Mouse (Mus musculus) lung, adult 2 months (tissue): ENCODE measurements at regions not wholly inside any gene's neighbourhood (a gene's known extent, or its start where the extent isn't known, plus 50 kb on each side); places are given as distances from the start of the nearest gene placed in this dataset.

ENCODE experiments used
- CTCF ChIP-seq: fragments of 200-500 bp; IDR thresholded peaks from 2 replicates; pipeline ENCODE4 v1.5.1; 2011; ENCODE audit warnings: mild to moderate bottlenecking, low read length, control low read depth; ENCODE audit not compliant: insufficient read depth
- POLR2A ChIP-seq: fragments of 200-500 bp; IDR thresholded peaks from 2 replicates; pipeline ENCODE4 v1.6.1; 2011; ENCODE audit warnings: low read depth, mild to moderate bottlenecking, control low read depth, low read length, borderline replicate concordance; ENCODE audit errors: extremely low read depth

DNA sequence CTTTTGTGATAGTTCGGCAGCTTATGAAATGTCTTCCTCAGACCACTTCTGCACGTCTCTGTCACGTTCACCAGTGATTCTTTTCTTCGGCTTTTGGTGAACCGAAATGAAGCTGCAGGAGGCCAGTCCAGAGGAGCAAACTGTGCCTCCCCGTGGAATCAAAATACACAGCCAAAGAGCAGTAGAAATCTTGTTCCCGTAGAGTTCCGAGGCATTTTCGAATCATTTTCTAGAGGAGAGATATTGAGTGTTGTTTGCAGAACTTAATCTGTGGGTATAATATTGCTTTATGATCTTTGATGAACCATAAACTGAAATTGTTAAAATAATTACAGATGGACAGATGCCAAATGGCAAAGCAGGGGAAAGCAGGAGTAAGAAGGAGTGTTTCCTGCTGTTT is 52.4 kb upstream of the Akirin2 start:
- no peak for TF ChIP-seq CTCF
- no peak for TF ChIP-seq POLR2A
